Mouse (Mus musculus) adrenal gland, postnatal 14 days (tissue): ENCODE measurements around the gene Ankrd34b. TPM values are rescaled to one million over a fixed set of nuclear protein-coding genes. Genes with fewer than 3 reads are reported as not detected.

Experiments used
- DNase-seq: peaks from one replicate; pipeline ENCODE4 v3.0.0; 2021; ENCODE audit warnings: mixed read lengths
- long read RNA-seq, 2 experiments: library from polyadenylated mRNA; stranded (forward); transcript quantifications; one replicate each; pipeline ENCODE4 v2.0.0; 2021
- total RNA-seq: library from RNA; stranded (reverse); gene quantifications from 2 replicates; pipeline ENCODE4 v1.2.3, GENCODE M21; 2021

Gene Ankrd34b
- 0.34 and 0.63 TPM in 2 replicates for total RNA-seq
- long read RNA-seq, experiment 1: 0 reads
- long read RNA-seq, experiment 2: 0 reads

DNA sequence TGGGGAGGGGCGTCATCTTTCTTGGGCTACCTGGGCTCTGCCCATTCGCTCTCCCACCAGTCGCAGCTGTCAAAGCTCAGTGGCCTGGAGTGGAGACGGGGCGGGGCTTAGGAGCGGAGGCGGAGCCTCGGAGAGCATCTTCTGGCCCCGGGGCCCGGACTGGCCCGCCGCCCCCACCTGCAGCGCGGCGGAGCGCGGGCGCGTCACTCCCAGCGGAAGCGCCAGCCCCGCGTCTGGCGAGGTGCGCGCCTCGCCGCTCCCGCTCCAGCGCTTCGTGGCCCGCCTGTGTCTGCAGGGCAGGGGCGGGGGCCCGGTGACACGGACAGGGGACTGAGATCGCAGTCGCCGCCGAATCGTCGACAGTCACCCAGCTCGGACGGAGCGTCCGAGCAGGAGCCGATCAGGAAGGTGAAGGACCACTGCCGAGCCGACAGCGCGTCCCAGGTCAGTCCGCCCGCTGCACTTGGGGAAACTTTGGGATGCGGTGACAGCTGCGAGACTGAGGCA is at the start of gene Ankrd34b:
Gene Ankrd34b (plus strand): TSS at position 139 of the 507 bp plus-strand sequence.
- peak; percentile 69 for DNase-seq

DNA sequence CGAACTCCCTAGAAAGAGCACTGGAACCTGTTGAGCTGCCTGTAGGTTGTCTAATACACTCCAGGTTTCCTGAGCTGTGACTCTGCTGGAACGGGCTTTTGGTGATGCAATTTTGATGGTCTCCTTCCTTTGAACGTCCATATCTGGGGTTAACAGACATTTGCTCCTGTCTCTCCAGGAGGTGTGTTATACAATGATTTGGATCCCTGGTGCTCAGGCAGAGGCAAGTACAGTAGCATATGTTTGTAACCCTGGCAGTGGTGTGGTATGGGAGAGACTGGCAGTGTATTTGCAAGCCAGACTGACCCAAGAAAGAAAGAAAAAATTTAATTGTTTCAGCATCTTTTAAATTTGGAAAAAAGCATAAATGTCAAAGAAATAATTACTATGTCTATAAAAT is 38.3 kb upstream of the Ankrd34b start:
- no peak for DNase-seq

DNA sequence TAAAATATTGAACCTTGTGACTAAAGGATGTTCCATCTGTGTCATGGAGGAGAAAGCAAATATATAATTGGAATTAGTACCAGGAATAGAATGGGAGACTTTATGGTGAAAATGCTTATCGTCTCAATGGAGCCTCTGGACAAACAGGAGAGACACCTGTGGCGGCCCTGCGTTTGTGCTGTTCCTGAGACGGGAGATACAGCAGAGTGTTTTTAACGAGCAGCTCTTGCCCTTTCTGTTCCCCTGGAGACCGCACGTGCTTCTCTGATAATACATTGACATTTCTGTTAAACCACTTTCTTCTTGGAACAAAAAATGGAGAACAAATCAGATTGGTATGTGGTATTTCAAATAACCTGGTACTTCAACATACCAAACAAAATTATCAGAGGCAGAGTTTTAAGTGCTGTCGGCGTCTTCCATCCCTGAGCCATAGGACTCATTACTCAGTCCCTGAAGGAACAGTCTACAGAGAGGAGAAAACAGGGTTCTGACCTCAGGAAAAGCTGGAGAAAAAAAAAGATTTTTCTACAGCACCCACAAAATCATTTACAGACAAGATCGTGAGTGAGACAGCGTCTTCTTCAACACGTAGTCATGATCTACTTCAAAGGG is 32.5 kb upstream of the Ankrd34b start:
- no peak for DNase-seq

DNA sequence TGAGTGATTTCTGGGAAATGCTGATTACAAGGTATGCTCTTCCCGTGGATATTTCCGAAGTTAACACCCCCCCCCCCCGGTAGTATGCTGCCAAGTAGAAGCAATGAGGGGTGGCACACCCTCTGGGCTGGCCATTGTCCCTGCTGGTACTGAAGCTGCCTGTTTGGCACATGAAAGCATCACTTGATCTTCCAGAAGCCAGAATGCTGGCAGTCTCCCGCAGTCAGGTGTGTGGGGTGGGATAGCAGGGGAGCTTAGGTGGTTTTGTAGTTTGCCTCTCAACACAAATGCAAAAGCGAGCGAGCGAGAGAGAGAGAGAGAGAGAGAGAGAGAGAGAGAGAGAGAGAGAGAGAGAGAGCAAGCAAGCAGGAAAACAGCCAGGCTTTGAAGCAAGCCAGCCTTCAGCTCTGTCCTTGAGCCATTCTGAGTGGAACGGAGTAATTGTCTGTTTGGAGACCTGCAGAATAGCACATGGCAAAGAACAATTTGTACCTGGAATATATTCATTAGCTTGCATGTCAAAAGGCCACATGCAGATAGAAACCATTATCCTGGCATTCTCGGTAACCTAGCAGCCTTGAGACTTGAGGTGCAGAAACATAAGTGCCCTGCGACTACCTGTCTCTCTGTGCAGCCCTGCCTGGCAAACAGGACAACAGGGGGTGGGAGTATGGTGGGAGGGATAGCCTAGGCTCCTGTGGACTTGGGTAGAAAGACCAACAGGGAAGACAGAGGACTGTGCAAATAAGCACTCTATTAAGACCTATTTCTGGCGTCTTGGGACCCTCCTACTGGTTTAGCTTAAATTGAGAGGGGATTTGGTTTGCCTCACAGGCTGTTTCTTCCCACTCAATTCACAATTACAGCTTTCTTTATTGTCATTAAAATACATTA is 27.0 kb upstream of the Ankrd34b start:
- DNase-seq: peak; percentile 41

DNA sequence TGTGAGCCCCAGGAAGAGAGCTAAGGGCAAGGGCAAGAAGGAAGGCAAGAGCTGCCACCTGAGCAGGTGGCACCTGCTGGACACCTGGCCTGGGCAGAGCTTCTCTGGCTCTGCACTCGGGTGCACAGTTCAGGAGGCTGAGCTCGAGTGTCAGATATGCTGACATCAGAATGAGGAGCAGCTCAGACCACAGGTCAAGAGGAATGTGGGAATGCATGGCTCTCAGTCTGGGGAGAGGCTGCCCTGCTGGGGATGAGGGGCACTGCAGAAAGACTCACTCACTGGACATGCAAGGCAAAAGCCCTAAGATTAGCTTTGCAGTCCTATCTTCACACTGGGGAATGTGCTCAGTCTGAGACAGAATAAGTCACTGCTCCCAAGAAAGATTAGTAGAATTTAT is 23.6 kb upstream of the Ankrd34b start:
- DNase-seq: no peak

DNA sequence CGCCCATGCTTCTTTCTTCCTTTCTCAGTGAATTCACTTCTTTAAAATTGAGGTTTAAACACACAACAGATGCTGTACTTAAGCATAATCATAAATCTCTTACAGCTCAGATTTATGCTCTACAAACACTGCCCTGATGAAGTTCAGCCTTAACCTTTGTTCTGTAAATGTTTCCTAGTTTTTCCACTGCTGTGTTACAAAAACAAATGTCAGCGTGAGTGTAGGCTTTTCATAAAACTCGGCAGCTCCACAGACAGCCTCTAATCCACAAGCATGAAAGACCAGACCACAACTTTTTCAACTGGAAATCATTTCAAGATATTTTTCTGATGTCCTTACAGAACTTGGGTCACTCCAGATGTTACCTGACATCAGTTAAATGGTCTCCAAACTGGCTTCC is 22.2 kb upstream of the Ankrd34b start:
- DNase-seq: no peak

DNA sequence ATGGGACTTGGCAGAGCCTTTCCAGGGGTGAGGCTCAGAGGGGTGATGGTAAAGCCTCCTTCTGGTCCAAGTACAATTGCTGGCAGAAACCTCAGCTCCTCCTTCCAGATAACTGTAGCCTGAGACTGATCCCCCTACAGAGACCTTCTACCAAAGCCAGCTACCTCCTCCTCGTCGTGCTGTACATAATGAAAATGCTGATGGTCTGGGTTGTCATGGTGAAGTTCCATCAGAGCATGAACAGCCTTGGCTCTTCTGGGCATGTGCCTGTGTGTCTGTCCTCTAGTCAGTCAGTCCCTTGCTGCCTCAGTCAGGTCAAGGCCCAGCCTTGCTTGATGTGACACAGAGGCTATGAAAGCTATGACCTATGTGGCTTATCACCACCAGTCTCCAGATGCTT is 15.2 kb upstream of the Ankrd34b start:
- peak; percentile 28 for DNase-seq

DNA sequence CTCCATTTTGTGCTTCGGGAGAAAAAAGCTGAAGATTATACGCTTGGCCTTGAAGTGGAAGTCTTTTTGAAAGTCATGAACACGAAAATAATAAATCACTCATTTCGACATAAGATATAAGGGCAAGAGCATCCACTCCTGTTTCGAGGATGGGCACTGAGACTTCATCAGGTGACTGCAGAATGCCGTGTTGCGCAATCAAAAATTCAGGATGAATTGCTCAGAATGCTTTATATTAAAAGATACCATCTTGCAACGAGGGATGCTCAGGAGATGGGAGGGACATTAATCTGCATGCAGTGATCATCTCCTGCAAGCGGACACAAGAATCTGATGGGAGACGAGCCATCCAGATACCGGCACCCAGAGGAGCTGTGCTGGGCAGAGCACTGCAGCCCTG is 6.1 kb upstream of the Ankrd34b start:
- no peak for DNase-seq

DNA sequence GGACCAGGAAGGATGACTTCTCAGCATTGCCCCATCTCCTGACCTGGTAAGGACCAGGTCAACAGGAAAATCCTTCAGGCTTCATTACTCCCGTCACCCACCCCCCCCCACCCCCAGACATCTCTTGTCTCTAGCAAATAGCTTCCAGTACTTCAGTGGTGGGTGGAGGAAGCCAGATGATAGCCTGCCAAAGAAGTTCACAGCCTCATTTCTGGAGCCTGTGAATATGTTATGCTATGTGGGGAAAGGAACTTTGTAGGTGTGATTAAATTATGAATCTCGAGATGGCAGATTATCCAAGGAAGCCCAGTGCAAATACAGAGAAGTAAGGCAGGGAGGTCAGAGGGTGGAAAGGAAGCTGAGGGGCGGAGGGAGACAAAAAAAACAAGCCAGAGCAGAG is 2.0 kb upstream of the Ankrd34b start:
- DNase-seq: no peak

DNA sequence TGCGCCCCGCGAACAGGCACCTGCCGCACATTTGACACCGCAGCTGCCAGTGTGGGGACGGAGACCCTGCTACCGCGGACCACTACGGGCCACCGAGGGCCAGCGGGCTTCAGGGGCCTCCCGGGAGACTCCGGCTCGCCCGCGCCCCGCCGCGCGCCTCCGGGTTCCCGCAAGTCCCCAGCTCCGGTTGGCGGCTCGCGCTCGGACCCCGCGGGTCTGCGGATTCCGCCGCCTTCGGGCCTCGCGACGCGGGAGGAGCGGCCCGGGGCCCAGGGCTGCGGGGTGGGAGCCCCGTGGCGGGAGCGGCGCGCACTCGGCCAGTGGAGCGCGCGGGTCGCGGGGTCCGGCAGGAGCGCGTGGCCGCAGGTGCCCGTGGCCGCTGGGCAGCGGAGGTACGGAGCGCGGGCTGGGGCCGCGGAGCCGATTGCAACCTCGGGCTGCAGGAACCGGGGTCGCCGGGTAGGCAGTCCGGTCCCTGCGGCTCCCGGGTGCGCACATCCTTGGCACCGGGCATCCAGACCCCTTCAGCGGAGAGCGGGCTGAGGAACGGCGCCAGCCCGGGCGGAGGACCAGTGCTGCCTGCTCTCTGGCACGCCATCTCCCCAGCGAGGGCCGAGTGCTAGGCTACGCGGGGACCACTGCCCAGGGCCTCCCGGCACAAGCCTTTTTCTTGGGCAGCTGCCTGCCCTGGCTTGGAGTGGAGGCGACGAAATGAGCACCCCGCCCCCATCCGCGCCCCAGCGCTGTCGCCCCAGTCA is 777 bp downstream of the Ankrd34b start:
- DNase-seq: peak; percentile 26

DNA sequence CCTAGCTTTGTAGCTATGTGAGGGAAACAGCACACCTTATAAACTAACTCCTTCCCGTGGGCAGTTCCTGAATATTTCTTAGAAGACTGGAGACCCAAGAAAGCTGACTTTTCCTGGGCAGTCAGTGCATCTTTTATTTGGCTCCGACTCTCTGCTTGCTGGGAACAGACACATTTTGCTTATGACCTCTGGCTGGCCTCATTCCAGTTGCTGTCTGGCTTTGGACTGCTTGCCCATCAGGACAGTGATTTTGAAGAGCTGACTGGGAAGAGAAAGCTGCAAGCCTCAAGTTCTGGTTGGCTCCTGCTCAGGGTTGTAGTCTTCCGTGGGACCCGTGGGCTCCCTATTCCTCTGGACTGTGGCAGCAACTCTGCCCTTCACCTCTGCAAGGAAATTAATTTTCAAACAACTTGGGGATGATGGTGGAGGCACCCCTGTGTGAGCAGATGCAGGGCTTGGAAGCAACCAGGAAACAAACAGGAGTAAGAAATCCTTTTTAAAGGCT is 1.7 kb downstream of the Ankrd34b start:
- no peak for DNase-seq

DNA sequence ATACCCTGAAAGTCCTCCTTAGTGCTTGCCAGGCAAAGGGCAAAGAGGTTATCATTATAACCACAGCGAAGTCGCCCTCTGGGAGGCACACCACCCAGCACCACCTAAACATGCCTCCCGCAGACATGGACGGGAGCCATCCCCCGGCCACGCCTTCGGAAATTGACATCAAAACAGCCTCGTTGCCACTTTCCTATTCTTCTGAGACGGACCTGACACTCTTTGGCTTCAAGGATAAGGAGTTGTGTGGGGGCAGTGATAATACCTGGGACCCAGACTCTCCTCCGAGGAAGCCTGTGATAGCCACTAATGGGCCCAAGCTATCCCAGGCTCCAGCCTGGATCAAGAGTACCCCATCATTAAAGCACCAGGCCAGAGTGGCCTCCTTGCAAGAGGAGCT is 13.0 kb downstream of the Ankrd34b start:
- no peak for DNase-seq

DNA sequence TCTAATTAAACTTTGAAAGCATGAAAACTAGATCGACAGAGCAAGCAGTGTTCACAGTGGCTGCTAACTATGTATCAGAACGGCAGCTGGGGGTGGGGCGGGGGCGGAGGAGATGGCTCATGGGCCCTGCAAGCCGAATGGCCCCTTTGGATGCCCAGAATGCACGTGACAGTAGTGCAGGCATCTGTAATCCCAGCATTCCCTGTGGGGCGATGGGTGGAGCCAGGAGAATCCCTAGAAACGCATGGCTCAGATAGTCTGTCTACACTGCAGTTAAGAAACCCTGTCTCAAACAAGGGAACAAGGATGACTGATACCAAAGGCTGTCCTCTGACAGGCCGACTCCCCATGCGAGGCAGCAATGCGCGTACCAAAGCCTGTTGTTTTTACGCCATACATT is 14.6 kb downstream of the Ankrd34b start:
- no peak for DNase-seq

DNA sequence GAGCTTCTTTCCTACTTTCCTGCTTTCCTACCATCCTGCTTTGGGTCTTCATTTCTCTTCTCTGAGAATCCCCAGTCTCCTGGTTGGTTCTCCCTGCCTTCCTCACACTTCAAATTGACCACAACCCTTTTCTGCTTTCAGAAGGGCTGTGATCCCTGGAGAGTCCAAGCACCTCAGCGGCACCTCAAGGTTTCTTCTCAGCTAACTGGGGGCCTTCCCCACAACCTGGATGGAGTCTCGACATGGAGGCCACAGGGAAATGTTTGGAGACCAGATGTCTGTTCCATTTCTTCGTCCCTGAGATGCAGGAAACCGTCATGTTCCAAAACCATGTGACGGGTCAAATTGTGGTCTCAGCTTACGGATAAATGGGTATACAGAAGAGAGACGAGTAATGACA is 21.2 kb downstream of the Ankrd34b start:
- no peak for DNase-seq

DNA sequence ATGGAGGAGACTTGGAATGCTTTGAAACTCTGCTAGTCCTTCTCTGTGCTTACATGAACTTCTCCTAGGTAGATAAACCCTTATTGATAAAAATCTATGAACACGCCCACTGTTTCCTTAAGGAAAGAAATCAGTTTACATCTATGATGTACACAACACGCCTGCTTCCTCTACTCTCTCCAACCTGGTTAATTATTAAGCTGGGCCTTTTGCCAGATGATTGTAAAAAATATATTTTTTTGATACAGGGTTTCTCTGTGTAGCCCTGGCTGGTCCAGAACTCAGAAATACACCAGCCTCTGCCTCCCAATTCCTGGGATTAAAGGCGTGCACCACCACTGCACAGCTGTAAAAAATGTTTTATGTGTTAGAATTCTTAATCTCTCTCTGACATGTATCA is 39.0 kb downstream of the Ankrd34b start:
- DNase-seq: no peak

DNA sequence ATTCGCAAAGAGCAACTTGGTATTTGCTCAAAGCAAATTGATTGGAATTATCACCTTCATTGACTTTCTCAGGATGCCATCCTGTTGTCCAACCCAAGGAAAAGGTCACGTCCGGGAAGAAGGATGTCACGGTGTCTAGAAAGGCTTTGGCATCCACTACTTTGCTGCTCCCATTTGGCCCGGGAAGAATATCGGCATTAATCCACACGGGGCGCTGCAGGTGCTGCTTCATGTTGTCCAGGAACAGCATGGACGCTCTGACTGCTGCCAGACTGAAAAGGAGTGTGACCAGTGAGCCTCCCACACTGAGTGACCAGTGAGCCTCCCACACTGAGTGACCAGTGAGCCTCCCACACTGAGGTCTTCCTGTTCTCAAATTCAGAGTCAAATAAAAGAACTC is 42.2 kb downstream of the Ankrd34b start:
- no peak for DNase-seq

DNA sequence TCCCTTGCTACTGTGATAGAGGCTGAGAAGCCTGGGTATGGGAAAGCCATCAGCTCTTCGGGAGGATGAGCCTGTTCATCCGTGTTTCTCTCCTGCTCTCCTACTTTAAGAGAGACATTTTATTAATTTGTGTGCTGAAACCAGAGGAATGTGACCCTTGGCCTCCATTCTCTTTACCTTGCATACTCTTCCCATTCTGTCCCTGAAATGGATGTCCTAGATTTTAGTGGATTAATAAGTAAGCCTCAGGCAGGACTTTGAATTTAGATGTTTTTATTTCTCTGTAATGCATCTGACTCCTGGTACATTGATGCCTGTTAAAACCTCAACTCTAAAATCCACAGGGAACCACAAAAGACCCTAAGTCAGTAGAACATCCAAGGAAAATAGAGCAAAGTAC is 43.7 kb downstream of the Ankrd34b start:
- no peak for DNase-seq

DNA sequence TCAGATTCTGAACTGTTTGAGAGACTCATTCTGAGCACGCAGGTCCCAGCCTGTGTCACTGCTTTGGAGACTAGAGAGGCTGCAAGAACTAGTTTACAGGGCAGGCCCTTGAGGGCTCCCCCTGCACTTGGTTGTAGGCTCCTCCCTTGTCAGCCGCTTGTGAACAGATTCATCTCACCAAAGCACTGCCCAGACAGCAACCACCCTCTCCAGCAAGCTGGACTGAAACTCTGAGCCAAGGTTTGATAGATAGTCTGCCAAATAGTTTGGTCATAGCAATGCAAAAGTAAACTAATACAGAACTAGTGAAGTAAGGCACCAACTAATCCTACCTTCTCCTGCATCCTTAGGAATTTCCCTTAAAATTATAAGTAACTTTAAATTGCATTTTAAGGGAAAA is 44.5 kb downstream of the Ankrd34b start:
- no peak for DNase-seq

DNA sequence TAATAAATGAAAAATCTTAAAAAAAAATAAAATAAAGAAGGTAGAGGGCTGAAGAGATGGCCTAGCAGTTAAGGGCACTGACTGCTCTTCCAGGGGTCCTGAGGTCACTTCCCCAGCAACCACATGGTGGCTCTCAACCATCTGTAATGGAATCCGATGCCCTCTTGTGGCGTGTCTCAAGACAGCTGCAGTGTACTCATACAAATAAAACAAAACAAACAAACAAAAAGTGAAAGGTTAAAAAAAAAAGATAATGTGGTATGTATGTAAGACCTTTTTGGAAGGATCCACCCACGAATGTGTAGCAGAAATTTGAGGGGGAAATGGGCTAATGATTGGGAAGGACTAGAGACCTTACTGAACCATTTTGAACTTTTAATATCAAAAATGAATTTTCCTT is 57.7 kb downstream of the Ankrd34b start:
- peak; percentile 69 for DNase-seq

DNA sequence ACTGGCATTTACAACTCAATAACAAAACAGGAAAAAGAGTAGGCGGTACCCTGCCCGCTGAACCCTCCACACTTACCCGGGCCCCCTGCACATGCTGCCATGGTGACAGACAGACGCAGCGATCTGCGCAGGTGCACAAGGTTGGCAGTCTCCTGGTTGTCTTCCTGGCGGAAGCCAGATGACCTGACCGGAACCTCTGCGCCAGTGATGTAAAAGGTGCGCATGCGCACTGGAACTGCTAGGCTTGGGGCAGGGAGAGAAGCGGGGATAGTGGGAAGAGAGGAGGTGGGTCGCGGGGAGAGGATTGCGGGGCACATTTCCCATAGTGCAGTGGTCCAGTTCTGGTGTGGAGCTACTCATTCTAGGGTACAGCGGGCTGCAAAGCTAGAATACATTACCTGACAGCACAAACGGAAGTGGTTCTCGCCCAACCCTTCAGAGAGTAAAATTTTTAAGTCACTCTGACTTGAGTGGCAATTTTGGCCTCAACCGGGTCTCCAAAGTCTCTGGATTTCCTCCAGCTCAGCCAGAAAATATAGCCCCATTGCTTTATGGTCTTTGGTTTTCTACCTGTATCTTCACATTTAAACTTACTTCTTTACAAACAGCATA is 58.3 kb downstream of the Ankrd34b start, which contains the start of gene Fam151b:
Gene Fam151b (minus strand): TSS at position 164 of the 612 bp plus-strand sequence.
- peak; percentile 97 for DNase-seq

DNA sequence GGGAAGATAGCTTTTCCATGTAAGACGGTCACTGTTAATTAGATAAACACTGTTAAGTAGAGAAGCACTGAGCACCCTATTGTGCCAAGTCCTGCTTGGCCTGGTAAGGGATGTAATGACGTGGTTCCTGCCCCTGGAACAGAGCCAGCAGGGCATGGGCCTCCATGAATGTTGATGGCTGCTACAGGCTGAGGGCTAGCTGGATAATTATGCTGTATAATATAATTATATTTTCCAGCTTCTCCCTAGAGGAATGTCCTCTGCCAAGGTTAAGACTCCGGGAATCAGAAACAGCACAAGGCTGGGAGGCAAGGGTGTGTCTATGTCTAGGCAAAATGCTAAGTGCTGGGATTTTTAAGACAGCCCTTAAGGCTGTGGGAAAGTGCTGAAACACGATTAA is 65.1 kb downstream of the Ankrd34b start:
- DNase-seq: peak; percentile 40
